Mouse (Mus musculus) large intestine, adult 2 months (tissue): ENCODE measurements around the gene Tnp1. TPM values are rescaled to one million over a fixed set of nuclear protein-coding genes. Genes with fewer than 3 reads are reported as not detected.

Experiments
- DNase-seq: peaks from one replicate; pipeline ENCODE4 v3.0.0-alpha.2; 2012; ENCODE audit warnings: low read depth, low spot score
- WGBS: fragments of 180-500 bp; shearing (Covaris S2); methylation state at CpG from one replicate; pipeline ENCODE4 v1.1.7; 2018; 5-methylcytosine and 5-hydroxymethylcytosine counted together
- polyA plus RNA-seq: library from polyadenylated mRNA; depleted of rRNA; stranded (reverse); fragments of >200 nt; gene quantifications from 2 replicates; pipeline ENCODE4 v1.2.3, GENCODE M21; 2012; rRNA removed

The Tnp1 gene
- not detected in 2 replicates for polyA plus RNA-seq

DNA sequence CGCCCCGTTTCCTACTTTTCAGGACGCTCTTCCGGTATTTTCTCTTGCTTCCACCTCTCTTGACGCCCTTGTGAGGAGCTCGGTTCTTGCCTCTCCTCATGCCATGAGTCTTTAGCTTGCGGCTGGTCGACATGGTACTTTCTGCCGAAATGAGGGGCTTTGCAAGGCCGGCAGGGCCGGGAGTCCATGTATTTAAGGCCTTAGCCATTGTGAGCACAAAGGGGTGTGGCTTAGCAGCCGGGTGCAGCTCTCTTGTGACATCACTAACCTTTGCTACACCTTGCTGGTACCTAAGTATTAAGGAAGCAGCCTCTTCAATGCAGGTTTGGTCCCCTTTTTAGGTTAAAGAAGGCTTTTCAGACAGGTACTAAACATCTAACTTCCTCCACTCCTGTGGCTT is at the start of gene Tnp1:
Gene Tnp1 (minus strand): TSS at position 179 of the 400 bp plus-strand sequence.
- WGBS, result 88% methylated on average over 12 of the region's 12 CpGs
- no peak for DNase-seq

DNA sequence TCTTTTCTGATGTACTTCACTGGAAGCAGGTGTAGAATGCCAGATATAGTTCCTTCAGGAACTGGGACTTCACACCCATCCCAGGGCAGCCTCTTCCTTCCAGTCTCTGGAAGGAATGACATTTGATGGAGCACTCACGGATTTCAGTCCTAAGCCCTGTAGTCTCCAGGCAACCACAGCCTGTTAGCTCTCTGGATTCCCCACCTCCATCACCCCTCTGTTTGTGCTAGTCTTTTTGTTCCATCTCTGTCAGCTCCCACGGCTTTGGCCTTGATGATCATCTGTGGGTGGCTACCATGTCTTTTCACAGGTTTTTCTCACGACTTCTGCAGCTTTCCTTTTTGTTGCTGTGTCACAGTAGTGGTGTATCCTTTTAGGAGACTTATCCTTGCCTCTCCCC is 48.6 kb upstream of the Tnp1 start:
- 70% methylated on average over 3 of the region's 3 CpGs for WGBS
- no peak for DNase-seq

DNA sequence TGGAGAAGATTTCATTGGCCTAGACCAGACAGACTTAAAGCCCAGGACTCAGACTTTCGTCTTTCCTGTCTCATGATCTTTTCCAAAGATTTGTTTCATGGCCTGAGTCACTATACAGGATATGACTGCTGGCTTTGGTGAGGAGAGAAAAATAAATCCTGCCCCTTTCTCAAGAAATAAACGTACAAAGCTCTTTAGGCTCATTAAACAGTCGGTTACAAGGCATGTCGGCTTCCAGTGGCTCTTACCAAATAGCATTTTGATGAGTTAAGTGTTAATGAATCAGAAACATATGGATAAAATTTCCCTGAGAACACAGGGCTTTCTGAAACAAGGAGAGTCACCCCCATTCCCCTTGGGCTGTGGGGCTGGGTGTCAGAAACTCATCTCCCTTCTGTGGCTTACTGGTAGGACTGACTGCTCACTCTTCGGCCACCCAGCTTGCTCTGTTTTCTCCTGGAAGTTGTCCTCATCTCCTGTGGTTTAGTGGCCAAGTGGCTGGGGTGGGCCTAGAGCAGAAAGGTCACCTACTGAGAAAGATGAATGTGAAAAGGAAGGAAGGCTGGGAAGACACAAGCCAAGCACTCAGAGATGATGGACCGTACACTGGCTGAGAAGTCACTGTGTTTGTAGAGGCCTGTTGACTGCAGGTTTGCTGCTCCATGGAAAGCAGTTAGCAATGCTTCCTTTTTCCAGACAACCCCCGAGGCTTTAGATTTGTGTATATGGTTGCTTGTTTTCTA is 46.0 kb upstream of the Tnp1 start:
- no peak for DNase-seq
- WGBS, result 65% methylated on average over 7 of the region's 7 CpGs

DNA sequence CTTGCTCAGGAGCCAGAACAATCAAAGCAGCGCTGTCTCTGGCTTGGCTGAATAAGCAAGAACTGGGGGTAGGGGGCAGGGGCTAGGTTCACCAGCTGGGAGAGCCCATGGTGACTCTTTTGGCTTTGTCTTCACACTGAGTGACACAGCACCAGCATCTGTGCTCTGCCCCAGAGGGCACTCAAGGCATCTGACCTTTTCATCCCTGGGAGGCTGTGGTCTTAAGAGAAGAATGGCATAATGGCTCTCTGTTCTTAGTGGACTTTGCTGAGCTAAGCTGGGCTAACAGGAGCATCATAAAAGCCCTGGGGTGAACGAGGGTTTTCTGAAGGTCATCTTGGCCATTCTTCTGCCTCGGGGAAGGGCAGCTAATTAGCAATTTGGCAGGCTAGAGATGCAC is 44.6 kb upstream of the Tnp1 start:
- DNase-seq, result no peak
- 38% methylated on average over 3 of the region's 3 CpGs for WGBS

DNA sequence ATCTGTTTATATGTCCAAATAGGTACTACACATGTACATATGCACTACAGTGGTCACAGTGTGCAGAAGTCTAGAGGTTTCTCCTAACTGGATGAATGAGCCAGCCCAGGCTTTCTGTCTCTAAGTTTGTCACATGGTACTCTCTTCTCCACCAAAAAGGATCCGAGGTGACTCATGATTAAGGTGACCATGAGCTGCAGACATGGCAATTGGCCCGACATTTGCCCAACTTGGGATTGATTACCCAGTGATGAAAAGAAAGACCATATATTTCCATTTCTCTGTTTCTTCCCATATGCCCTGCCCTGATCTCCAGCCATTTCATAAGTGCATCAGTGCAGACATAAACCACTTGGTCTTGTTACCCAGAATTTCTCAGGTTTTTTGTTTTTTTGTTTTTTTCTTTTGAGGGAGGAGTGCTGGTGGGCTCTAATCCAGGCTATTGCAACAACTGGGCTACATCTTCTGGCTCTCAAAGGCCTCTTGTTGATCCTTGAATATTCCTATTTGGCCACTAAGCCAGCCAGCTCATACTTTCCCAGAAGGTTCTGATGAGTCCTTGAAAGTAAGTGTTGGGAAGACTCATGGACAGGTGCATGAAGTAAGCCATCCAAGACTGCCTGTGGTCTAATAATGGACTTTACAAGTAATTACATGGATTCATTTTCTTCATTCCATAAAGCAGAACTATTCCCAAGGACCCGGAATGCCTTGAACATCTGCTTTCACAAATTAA is 40.7 kb upstream of the Tnp1 start:
- DNase-seq, result no peak
- 83% methylated on average over 3 of the region's 3 CpGs for WGBS

DNA sequence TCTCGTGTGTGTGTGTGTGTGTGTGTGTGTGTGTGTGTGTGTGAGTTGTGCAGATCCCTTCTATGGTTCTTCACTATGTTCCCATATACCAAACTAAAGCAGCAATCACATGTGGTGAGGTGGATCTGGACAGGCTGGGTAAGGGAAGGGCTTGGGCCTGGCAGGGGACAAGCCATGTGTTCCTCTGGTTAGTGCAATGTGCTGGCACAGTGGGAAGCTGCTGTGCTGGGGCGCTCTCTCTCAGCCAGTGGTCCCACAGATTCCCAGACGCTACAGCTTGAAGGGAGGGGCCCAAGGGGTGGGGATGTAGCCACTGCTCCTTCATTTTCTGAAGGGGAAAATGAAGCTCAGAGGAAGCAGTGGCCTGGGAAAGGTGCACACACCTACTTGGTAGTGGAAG is 40.1 kb upstream of the Tnp1 start:
- WGBS, result 61% methylated on average over 3 of the region's 3 CpGs
- no peak for DNase-seq

DNA sequence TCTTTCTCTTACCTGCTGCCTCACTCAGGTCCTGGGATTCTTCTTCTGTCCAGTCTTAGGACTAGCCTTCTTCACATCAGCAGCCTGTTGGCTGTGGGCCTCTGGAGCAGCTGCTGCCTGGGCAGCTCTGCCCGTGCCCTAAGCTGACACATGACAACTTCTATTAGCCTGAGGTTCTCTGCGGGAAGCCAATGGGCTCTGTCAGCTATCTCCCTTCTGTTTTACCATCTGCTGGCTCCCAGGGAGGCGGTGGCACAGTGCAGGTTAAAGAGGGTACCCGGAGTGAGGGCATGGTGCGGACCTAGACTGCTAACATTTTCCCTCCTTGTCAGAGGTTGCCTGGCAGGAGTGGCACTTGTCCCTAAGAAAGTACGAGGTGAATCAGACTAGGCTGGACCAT is 39.5 kb upstream of the Tnp1 start:
- WGBS, result 81% methylated on average over 6 of the region's 6 CpGs
- no peak for DNase-seq

DNA sequence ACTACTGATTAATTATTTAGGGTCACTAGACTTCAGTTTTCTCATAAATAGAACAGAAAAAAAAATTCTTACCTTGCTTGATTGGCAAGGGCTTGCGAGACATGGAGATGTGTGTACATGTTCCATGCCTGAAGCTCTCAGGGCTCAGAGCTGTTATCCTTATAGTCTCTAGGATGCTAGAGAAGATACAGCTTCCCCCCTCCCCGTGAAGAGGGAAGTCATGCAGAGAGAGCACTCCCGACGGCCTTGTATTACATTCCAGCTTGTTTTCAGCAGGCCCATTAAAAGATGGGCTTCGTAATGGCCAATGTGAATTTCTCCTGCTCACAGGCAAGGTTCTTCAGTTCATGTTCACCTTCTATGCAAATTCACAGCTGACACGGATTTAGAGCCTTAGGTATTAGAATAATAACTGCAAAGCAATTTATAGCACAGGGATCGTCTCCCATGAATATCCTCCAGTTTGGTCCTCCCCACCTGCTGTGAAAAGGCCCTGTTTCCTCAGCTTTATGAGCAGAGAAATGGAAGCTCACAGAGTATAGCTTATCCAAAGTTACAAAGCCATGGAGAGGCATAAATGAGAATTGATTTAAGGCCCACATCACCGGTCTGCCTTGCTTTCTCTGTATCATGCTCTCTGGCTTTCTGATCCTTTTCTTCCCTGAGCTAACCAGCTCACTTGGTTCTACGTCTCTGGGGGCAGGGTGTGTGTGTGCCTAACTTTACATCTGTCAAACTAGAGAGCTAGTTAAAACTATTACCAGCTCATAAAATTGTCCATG is 38.0 kb upstream of the Tnp1 start:
- 62% methylated on average over 9 of the region's 9 CpGs for WGBS
- no peak for DNase-seq

DNA sequence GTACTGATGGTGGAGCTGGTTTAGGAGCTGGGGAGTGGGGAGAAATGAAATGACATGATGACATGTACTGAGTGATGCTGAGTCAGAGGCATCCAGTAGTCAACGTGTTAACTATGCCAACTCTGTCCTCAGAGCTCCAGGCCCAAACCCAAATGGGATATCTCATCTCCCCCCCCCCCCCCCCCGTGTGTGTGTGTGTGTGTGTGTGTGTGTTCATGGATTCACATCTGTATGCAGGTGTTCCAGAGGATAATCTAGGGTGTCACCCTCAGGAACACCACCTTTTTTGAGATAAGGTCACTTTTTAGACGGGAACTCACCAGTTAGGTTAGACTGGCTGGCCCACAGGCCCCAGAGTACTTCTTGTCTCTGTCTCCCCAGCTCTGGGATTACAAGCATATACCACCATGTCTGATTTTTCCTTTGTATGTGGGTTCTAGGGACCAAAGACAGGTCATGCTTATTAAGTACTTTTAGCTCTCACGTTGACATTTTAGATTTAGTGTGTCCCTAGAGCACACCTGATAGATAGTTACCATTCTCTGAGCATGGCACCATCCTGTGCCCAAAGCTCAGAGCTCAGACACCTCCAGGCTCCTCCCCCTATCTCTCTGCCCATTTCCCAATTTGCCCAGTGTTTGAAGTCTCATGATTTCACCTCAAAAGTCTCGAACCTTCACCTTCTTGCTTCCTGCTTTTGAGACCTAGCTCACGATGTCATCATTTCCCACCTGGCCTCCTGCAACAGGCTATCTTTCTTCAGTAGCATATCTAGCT is 31.4 kb upstream of the Tnp1 start:
- 81% methylated on average over 5 of the region's 6 CpGs for WGBS
- DNase-seq, result no peak

DNA sequence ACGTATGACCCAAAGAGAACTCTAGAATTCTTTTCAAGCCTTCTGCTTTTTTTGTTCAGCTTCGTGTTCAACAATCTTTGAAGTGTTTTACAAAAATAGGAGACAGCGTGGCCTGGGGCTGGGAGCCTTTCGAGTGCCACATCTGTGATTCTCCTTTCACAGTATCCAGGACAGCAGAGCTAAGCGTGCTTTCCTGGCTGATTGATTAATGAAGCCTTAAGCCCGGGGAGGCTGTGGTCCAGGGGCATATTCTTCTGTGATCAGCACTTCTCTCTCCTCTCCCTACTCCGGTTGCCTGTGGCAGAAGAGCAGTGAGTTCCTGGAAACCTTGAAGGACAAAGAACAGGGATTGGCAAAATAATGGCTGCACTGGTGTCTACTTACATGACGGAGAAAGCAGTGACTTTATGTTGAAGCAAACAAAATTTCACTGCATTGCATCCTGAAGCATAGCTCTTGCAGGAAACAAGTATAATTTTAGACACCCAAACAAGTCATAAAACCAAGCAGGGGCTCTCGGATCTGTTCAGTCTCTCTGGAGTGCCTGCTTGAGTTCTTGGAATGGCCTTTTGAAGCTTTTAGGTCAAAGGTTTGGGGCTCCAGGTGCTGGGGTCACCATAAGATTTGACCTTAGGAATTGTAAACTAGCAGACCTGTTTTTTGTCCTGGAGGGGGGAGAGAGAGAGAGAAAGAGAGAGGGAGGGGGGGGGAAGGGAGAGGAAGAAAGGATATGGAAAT is 30.4 kb upstream of the Tnp1 start:
- no peak for DNase-seq
- WGBS, result 49% methylated on average over 9 of the region's 9 CpGs

DNA sequence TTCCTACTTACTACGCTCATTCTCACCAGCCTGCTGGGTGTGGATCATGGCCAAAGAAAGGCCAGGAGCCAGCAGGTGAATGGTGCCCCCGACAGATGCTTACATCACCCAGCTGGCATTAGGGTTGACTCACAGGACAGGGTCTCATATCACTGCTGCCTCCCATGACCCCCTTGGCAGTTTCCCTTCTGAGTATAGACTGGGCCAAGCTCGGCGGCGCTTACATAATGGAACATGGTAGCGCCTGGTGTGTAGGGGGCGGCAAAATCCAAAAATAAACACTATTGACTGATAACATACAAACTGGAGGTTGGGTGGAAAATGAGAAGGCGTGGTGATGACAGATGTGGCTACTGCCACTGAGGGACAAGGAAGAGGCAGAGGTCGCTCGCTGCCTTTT is 28.0 kb upstream of the Tnp1 start:
- WGBS, result 86% methylated on average over 10 of the region's 10 CpGs
- DNase-seq, result no peak

DNA sequence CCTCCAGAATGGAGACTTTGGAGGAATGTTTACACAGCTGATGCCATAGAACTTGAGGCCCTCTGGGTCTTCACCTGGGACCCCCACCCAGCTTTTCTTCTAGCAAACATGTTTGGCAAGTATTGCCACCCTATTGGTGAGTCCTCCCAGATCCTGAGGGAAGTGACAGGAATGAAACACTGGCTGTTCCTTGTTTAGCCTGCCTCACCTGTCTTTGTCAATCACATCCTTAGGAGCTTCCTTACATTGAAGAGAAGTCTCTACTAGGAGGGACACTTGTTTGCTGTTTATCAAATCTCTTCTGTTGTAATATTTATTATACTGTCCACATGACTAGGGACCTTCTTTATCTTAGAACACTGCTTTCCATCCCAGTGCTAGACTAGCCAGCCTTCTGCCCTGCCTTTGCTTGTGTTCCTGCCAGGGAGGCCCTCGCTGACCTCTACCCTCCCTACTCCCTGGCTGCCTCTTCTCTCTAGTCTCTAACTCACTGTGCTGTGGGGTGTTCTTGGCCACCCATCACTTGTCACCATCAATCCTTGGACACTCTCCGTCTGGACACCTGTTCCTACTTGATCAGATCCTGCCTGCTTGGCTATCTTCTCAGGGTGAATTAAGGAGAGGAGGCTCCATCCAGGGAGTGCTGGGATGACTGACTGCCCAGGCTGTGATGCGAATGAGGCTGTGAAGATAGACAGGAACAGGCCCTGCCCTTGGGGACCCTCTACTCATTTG is 25.1 kb upstream of the Tnp1 start:
- 70% methylated on average over 3 of the region's 3 CpGs for WGBS

DNA sequence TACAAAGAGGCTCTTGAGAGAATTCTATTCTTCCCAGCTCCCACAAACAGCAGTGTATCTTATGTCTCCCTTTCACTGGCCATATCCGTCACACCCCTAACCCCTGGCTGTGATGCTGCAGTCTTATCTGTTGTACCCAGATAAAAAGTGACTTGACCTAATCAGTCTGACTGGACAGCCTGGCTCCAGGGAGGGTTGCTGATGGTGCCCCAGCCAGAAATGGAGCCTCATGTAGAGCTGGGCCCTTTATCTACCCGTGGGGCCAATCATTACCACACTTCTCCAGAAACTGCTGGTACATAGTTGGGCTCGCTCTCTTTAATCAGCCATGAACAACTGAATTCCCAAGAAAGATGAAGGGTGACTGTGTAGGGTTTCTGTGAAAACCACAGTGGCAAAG is 22.8 kb upstream of the Tnp1 start:
- WGBS, result 76% methylated on average over 3 of the region's 3 CpGs
- DNase-seq, result no peak

More for the DNA sequence above, 25.1 kb upstream of the Tnp1 start:
- no peak for DNase-seq

DNA sequence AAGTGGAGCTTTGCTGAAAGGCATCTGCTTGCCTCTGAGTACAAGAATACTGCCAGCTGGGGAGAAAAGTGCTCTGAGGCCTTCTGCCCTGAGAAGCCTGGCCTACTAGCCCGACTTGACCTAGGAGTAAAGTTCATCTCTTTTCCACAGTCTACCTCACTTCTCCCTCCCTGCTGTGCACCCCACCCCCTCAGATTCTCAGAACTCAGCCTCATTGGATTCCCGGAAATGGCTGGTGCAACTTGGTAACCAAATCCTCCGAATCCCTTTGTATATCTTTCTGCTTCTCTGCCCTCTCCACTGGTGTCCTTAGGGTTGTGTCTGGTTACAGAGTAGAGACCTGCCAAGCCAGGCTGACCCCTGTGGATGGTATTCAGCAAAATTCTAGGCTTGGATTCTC is 20.8 kb upstream of the Tnp1 start:
- no peak for DNase-seq
- WGBS, result 69% methylated on average over 3 of the region's 3 CpGs

DNA sequence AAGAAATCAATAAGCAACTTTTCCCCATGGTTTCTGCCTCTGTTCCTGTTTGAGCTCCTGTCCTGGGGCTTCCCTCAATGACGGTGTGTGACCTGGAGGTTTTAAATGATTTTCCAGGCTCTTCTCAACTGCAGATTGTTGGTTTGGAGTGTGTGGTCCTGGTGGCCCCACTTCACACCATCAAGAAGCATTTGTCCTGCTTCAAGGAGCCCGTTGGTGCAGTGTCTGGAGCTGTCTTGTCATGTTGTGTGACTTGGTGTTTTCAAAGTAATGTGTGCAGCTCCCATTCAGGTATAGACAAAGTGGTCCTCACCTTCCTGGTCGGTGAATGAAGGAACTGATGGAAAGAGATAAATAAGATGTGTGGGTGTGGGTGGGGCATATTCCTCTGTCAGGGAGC is 20.0 kb upstream of the Tnp1 start:
- no peak for DNase-seq
- WGBS, result 85% methylated on average over 3 of the region's 3 CpGs

DNA sequence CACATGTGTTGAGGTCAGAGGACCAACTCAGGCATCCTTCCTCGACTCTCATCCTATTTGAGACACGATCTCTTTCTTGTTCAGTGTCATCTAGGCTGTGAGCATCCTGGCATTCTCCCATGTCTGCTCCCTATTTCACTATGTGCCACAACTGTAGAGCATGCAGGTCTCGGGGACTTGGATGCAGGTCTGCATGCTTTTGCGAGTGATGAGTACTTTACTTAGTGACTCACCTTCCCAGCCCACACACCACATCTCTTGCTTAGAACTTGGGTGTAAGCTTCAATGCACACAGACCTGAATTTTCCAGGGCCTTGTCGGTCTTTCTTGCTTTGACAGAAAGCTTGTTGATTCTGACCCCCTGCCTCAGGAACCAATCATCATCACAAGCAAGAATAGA is 16.8 kb upstream of the Tnp1 start:
- no peak for DNase-seq
- 91% methylated on average over 5 of the region's 5 CpGs for WGBS

DNA sequence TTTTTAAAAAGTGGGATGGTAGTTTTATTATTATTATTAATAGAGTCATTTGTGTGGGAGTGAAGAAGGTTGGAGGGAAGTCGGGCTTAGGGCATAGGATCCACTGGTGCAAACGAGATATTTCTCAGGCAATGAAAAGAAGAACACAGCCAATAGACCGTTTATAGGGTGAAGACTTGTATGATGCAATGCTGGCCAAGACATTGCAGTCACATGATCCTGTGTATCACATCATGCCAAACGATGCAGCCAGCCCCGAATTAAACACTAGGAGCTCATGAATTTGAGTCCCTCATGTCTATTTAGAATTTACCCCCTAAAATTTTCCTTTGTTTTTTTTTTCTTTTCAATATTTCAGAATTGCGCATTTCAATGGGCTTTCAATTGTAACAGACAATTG is 13.0 kb upstream of the Tnp1 start:
- DNase-seq, result no peak
- WGBS, result 68% methylated on average over 6 of the region's 6 CpGs

DNA sequence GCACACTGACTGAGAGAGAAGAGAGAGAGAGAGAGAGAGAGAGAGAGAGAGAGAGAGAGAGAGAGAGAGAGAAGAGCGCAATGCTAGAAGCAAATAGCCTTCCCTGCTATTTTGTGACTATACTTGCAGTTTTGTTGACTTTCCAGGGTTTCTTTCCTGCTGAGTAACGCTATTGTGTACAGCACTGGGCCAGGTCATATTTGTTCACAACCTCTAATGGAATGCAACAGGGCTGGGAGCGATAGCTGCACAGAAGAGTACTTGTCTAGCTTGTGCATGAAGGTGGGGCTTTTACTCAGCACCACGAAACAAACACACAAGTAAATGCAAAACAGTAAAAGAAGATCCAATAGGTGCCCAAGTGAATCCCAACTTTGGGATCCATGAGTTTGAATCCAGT is 11.7 kb upstream of the Tnp1 start:
- WGBS, result 46% methylated on average over 4 of the region's 4 CpGs
- DNase-seq, result no peak
